Mouse (Mus musculus): ENCODE data around the gene Slc30a5. TPM values are rescaled to one million over a fixed set of nuclear protein-coding genes. Genes with fewer than 3 reads are reported as not detected.

The Slc30a5 gene
- polyA plus RNA-seq, 1 experiment: not detected

DNA sequence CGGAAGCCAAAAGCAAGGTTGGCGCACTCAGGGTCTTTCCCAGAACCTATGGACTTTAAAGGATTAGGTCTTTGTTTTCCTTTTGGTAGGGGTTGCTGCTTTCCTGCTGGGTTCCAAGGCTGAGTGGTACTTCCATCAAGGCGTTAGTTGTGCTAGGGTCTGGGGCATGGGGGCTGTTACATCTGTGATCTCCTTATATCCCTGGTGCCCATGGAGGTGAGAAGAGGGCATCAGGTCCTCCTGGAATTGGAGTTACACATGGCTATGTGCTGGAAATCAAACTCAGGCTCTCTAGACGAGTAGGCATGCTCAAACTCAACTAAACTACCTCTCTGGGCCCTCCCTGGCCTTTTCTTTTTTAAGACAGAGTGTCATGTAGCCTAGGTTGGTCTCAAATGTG is 79.0 kb downstream of the Slc30a5 start:
- no peak overlapping the region for H3K27ac ChIP-seq (ENCODE audit: insufficient read depth, low read depth, low read length)
- TF ChIP-seq CTCF (IDR thresholded peaks at IDR 0.05; ENCODE audit: insufficient read depth, low read depth, low read length) (no peak), POLR2A (IDR thresholded peaks at IDR 0.05; ENCODE audit: insufficient read depth, low read depth, low read length) (no peak)
- H3K4me3 ChIP-seq (ENCODE audit: insufficient read depth, low read depth, low read length): no peak overlapping the region
- 71% methylated on average over 4 of the region's 4 CpGs for WGBS
- H3K4me1 ChIP-seq (ENCODE audit: control insufficient read depth, insufficient read depth, low read length): no peaks in the 10 kb centered on the region

DNA sequence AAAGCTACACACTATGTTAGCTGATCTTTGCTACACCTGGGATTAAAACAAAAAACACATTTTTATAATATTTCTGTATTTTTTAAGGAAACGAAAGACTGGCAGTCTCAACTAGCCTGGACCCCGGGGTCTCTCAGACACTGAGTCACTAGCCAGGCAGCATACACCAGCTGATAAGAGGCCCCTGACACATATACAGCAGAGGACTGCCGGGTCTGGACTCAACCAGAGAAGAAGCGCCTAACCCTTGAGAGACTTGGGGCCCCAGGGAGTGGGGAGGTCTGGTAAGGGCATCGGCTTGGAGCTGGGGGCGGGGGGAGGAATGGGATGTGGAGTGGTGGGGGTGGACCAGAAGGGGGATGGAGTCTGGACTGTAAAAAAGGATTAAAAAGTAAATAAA is 80.2 kb downstream of the Slc30a5 start:
- WGBS: 87% methylated on average over 6 of the region's 6 CpGs

More for the DNA sequence above, 80.2 kb downstream of the Slc30a5 start:
- Histone ChIP-seq H3K4me1 (ENCODE audit: control insufficient read depth, insufficient read depth, low read length) (no peaks in the 10 kb centered on the region), H3K27ac (ENCODE audit: insufficient read depth, low read depth, low read length) (no peak overlapping the region), H3K4me3 (ENCODE audit: insufficient read depth, low read depth, low read length) (no peak overlapping the region)
- no peak for TF ChIP-seq POLR2A (IDR thresholded peaks at IDR 0.05; ENCODE audit: insufficient read depth, low read depth, low read length)
- no peak for TF ChIP-seq CTCF (IDR thresholded peaks at IDR 0.05; ENCODE audit: insufficient read depth, low read depth, low read length)

Other genes starting within 250 kb of the Slc30a5 start
- gene Marveld2, start 216.5 kb downstream of the Slc30a5 start, polyA plus RNA-seq (2012; ENCODE audit: insufficient read depth, insufficient read length, low replicate concordance, missing spikeins): not detected in 2 replicates
- gene Ak6, start 182.4 kb downstream of the Slc30a5 start, polyA plus RNA-seq (2012; ENCODE audit: insufficient read depth, insufficient read length, low replicate concordance, missing spikeins): not detected in 2 replicates
- gene Rad17, start 182.4 kb downstream of the Slc30a5 start, polyA plus RNA-seq (2012; ENCODE audit: insufficient read depth, insufficient read length, low replicate concordance, missing spikeins): not detected in 2 replicates
- gene Taf9, start 181.8 kb downstream of the Slc30a5 start, polyA plus RNA-seq (2012; ENCODE audit: insufficient read depth, insufficient read length, low replicate concordance, missing spikeins): not detected in 2 replicates
- not detected in 2 replicates for gene Ccdc125, start 163.7 kb downstream of the Slc30a5 start, polyA plus RNA-seq (2012; ENCODE audit: insufficient read depth, insufficient read length, low replicate concordance, missing spikeins)
- not detected in 2 replicates for gene Cdk7, start 102.5 kb downstream of the Slc30a5 start, polyA plus RNA-seq (2012; ENCODE audit: insufficient read depth, insufficient read length, low replicate concordance, missing spikeins)
- gene Mrps36, start 88.8 kb downstream of the Slc30a5 start, polyA plus RNA-seq (2012; ENCODE audit: insufficient read depth, insufficient read length, low replicate concordance, missing spikeins): not detected in 2 replicates
- gene Cenph, start 57.5 kb downstream of the Slc30a5 start, polyA plus RNA-seq (2012; ENCODE audit: insufficient read depth, insufficient read length, low replicate concordance, missing spikeins): not detected in 2 replicates
- gene Ccnb1, start 46.9 kb downstream of the Slc30a5 start, polyA plus RNA-seq (2012; ENCODE audit: insufficient read depth, insufficient read length, low replicate concordance, missing spikeins): not detected in 2 replicates